Mouse (Mus musculus): Measurements from ENCODE around the gene Fbxo34.

DNA sequence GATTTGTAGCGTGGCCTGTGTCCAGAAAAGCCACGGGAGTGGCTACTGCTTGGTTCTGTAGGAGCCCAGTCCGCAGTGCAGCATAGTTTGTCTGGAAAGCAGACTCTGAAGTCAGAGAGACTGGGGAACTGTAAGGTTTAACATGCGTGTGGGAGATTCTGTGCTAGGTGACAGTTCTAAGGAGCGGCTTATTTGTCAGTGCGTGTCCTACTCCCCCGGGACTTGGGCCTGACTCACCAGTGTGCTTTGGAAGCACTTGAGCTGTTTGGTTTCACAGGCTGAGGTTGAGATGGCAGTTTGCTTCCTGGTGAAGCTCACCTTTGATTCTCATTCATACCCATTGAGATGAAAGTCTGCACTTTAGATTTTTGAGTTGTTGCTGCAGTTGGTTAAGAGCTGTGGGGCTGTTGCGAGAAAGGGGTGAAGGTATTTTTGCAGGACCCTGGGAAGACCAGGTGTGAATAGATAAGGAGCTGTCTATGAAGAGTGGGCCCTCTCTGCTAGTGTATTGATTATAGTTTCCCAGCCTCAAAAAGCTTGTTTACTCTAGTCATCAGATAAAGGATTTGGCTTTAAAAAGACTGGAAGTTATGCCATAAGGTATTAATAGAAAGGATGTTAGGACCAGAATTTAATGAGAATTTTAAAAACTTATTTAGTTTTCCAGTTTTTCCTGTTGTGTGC is 24.5 kb downstream of the Fbxo34 start:
- TF ChIP-seq CTCF (IDR thresholded peaks at IDR 0.05; ENCODE audit: control insufficient read depth, insufficient read depth, low read length) (no peak), POLR2A (IDR thresholded peaks at IDR 0.05; ENCODE audit: borderline replicate concordance, control insufficient read depth, low read depth, low read length) (no peak)
